Comparison of ENCODE assay signal across 15 mouse cellular contexts in genomic region chr11:40620036-40620435, GRCm38 (mm10).
"Had no signal": no experiment of that assay in that cellular context is flagged by ENCODE, and none has a peak within 500 bp of the region (broad histone marks: within the 10 kb centered on the region; RNA-seq: fewer than 3 reads in every experiment).

No protein-coding gene starts in this region.

- H3K4me2 ChIP-seq: liver, embryonic 12.5 days; lung, embryonic 14.5 days; midbrain, embryonic 12.5 days; neural tube, embryonic 12.5 days; stomach, embryonic 15.5 days had no signal

- H3K9ac ChIP-seq: liver, embryonic 12.5 days; liver, embryonic 14.5 days; lung, embryonic 14.5 days; midbrain, embryonic 12.5 days; neural tube, embryonic 12.5 days; stomach, embryonic 15.5 days had no signal

- DNase-seq: lung, adult 18-20 months; lung, embryonic 14.5 days; lung, postnatal 10 days; right cerebral cortex, postnatal 14 days; thymus, adult 2 months; thymus, postnatal 25 days had no signal

- H3K27me3 ChIP-seq: liver, embryonic 12.5 days; megakaryocyte, embryonic 14.5 days; midbrain, embryonic 12.5 days; neural tube, embryonic 12.5 days; stomach, embryonic 15.5 days had no signal

- H3K9me3 ChIP-seq: liver, embryonic 12.5 days; megakaryocyte, embryonic 14.5 days; midbrain, embryonic 12.5 days; neural tube, embryonic 12.5 days; stomach, embryonic 15.5 days had no signal

- H3K27ac ChIP-seq: liver, embryonic 12.5 days; liver, embryonic 14.5 days; macrophage; midbrain, embryonic 12.5 days; neural tube, embryonic 12.5 days; stomach, embryonic 15.5 days; stomach, postnatal 0 days had no signal

- H3K4me3 ChIP-seq: liver, embryonic 12.5 days; megakaryocyte, embryonic 14.5 days; midbrain, embryonic 12.5 days; neural tube, embryonic 12.5 days; stomach, embryonic 15.5 days had no signal

- ATAC-seq: liver, embryonic 12.5 days; midbrain, embryonic 16.5 days had no signal

- H3K4me1 ChIP-seq: liver, embryonic 12.5 days; megakaryocyte, embryonic 14.5 days; neural tube, embryonic 12.5 days; stomach, embryonic 15.5 days had no signal

- H3K36me3 ChIP-seq: liver, embryonic 12.5 days; midbrain, embryonic 12.5 days; neural tube, embryonic 12.5 days; stomach, embryonic 15.5 days had no signal
